Mouse (Mus musculus) testis, adult 2 months (tissue): ENCODE results near the gene Xylb. TPM values are rescaled to one million over a fixed set of nuclear protein-coding genes. Genes with fewer than 3 reads are reported as not detected.

Experiments
- H3K27ac ChIP-seq: fragments of 200-500 bp; 2 replicates; pipeline ENCODE4 v1.5.1; 2012; ENCODE audit warnings: low read depth, low read length; ENCODE audit not compliant: control insufficient read depth, insufficient read depth
- H3K27me3 ChIP-seq: fragments of 200-500 bp; 2 replicates; pipeline ENCODE4 v1.6.1; 2012; ENCODE audit warnings: mild to moderate bottlenecking, low read length, moderate library complexity; ENCODE audit not compliant: control insufficient read depth, insufficient read depth
- H3K36me3 ChIP-seq: fragments of 200-500 bp; 2 replicates; pipeline ENCODE4 v1.6.1; 2012; ENCODE audit warnings: mild to moderate bottlenecking, low read length; ENCODE audit not compliant: control insufficient read depth, insufficient read depth
- H3K4me1 ChIP-seq: fragments of 200-500 bp; 2 replicates; pipeline ENCODE4 v1.6.1; 2012; ENCODE audit warnings: low read length; ENCODE audit not compliant: control insufficient read depth, insufficient read depth
- H3K4me3 ChIP-seq: fragments of 200-500 bp; 2 replicates; pipeline ENCODE4 v1.5.1; 2012; ENCODE audit warnings: low read depth, mild to moderate bottlenecking, low read length, moderate library complexity, mixed read lengths; ENCODE audit not compliant: control insufficient read depth
- CTCF ChIP-seq: fragments of 200-500 bp; IDR thresholded peaks from 2 replicates; pipeline ENCODE4 v1.5.1; 2012; ENCODE audit warnings: low read depth, mild to moderate bottlenecking, inconsistent platforms, low read length, moderate library complexity; ENCODE audit not compliant: control insufficient read depth, insufficient read depth, insufficient replicate concordance
- POLR2A ChIP-seq: fragments of 200-500 bp; IDR thresholded peaks from 2 replicates; pipeline ENCODE4 v1.6.1; 2012; ENCODE audit warnings: low read depth, mild to moderate bottlenecking, inconsistent platforms, low read length, moderate library complexity; ENCODE audit not compliant: control insufficient read depth
- polyA plus RNA-seq: library from polyadenylated mRNA; depleted of rRNA; stranded (reverse); fragments of >200 nt; gene quantifications from 2 replicates; pipeline ENCODE4 v1.2.3, GENCODE M21; 2012

Xylb gene
- polyA plus RNA-seq, 1 experiment: 6.9 TPM

- Histone ChIP-seq H3K4me3 (no peak overlapping the region), H3K36me3 (no peaks in the 10 kb centered on the region), H3K27ac (no peak overlapping the region), H3K27me3 (no peaks in the 10 kb centered on the region), H3K4me1 (peaks cover 21% of the 10 kb centered on the region)
- TF ChIP-seq CTCF (no peak), POLR2A (no peak)
Observed at GRCm38 (mm10) chr9:119342728-119343127, 14.5 kb upstream of the Xylb start.

GRCm38 (mm10) chr9:119346376-119346775 lies 10.8 kb upstream of the Xylb start:
- TF ChIP-seq CTCF: no peak
- TF ChIP-seq POLR2A: no peak
- Histone ChIP-seq H3K27me3 (no peaks in the 10 kb centered on the region), H3K4me3 (no peak overlapping the region), H3K36me3 (no peaks in the 10 kb centered on the region), H3K27ac (no peak overlapping the region), H3K4me1 (peaks cover 4% of the 10 kb centered on the region; the same call in 1 of the 2 replicates)

- Histone ChIP-seq H3K4me3 (no peak overlapping the region), H3K4me1 (no peaks in the 10 kb centered on the region), H3K36me3 (no peaks in the 10 kb centered on the region), H3K27ac (no peak overlapping the region), H3K27me3 (no peaks in the 10 kb centered on the region)
- TF ChIP-seq CTCF (no peak), POLR2A (no peak)
Observed at GRCm38 (mm10) chr9:119350531-119350930, 6.7 kb upstream of the Xylb start.

- TF ChIP-seq CTCF: 0 out of 2 replicates have a peak, but pooled peaks have one; percentile 8
- TF ChIP-seq POLR2A: no peak
- Histone ChIP-seq H3K4me3 (no peak overlapping the region), H3K4me1 (no peaks in the 10 kb centered on the region), H3K27me3 (no peaks in the 10 kb centered on the region), H3K36me3 (no peaks in the 10 kb centered on the region), H3K27ac (no peak overlapping the region)
Observed at GRCm38 (mm10) chr9:119350947-119351705, 6.1 kb upstream of the Xylb start.

GRCm38 (mm10) chr9:119352060-119352459 lies 5.1 kb upstream of the Xylb start:
- no peaks in the 10 kb centered on the region for H3K27me3 ChIP-seq
- peaks cover under 1% of the 10 kb centered on the region; the same call in 1 of the 2 replicates for H3K4me1 ChIP-seq
- H3K27ac ChIP-seq: no peak overlapping the region
- peak; percentile 82; the same call in 1 of the 2 replicates for TF ChIP-seq CTCF
- TF ChIP-seq POLR2A: no peak
- H3K4me3 ChIP-seq: no peak overlapping the region
- H3K36me3 ChIP-seq: no peaks in the 10 kb centered on the region

GRCm38 (mm10) chr9:119353926-119354325 lies 3.3 kb upstream of the Xylb start:
- TF ChIP-seq CTCF (no peak), POLR2A (no peak)
- H3K27ac ChIP-seq: no peak overlapping the region
- no peak overlapping the region for H3K4me3 ChIP-seq
- peaks cover 8% of the 10 kb centered on the region for H3K4me1 ChIP-seq
- no peaks in the 10 kb centered on the region for H3K27me3 ChIP-seq
- H3K36me3 ChIP-seq: no peaks in the 10 kb centered on the region

- TF ChIP-seq CTCF (no peak), POLR2A (no peak)
- Histone ChIP-seq H3K36me3 (no peaks in the 10 kb centered on the region), H3K27ac (no peak overlapping the region), H3K27me3 (no peaks in the 10 kb centered on the region), H3K4me3 (no peak overlapping the region), H3K4me1 (peaks cover 8% of the 10 kb centered on the region)
Observed at GRCm38 (mm10) chr9:119355943-119356342, 1.2 kb upstream of the Xylb start.

GRCm38 (mm10) chr9:119358058-119358429 lies 863 bp downstream of the Xylb start:
- TF ChIP-seq POLR2A (no peak), CTCF (no peak)
- H3K4me3 ChIP-seq: peak overlapping the region; percentile 2; the same call in 1 of the 2 replicates
- no peak overlapping the region for H3K27ac ChIP-seq

More at GRCm38 (mm10) chr9:119358058-119358429, 863 bp downstream of the Xylb start:
- H3K4me1 ChIP-seq: peaks cover 8% of the 10 kb centered on the region
- no peaks in the 10 kb centered on the region for H3K27me3 ChIP-seq
- H3K36me3 ChIP-seq: no peaks in the 10 kb centered on the region
